Mouse (Mus musculus) left cerebral cortex, postnatal 10 days (tissue): Measurements from ENCODE around the gene Psmg3. TPM values are rescaled to one million over a fixed set of nuclear protein-coding genes. Genes with fewer than 3 reads are reported as not detected.

Experiments used
- total RNA-seq, 2 experiments: library from RNA; stranded (reverse); gene quantifications; 2 replicates each; pipeline ENCODE4 v1.2.3; 2021

Psmg3 gene
- total RNA-seq, 2 experiments from 2014 or later = 18.3 to 18.4 TPM

Other genes starting within 250 kb of the Psmg3 start
- 1 to 10 TPM; 4.3 to 4.6 TPM for gene Micall2, start 90.5 kb downstream of the Psmg3 start, total RNA-seq
- 100 to 1,000 TPM in 1 of 2 experiments, 10 to 100 TPM in 1; 93.4 to 106 TPM for gene Ints1, start 51.2 kb downstream of the Psmg3 start, total RNA-seq
- gene Mafk, start 35.4 kb downstream of the Psmg3 start, total RNA-seq = 1 to 10 TPM; 7.0 to 7.8 TPM
- gene Tmem184a, start 7.0 kb downstream of the Psmg3 start, total RNA-seq = under 1 TPM in 1 of 2 experiments, not detected in 1; 0.43 TPM
- not detected for gene Gm26938, start 478 bp downstream of the Psmg3 start, total RNA-seq
- 10 to 100 TPM; 40.4 to 48.8 TPM for gene Elfn1, start 81.1 kb upstream of the Psmg3 start, total RNA-seq